Mouse (Mus musculus): Measurements from ENCODE around the gene Olfr1280.
"Not testable (repeated sequence)": the region's sequence is repeated elsewhere in the genome, so short reads cannot be mapped to it uniquely, and the experiment has no call there.

- TF ChIP-seq POLR2A (IDR thresholded peaks at IDR 0.05; ENCODE audit: low read depth, low read length); CTCF (IDR thresholded peaks at IDR 0.05; ENCODE audit: extremely low read depth, insufficient read depth, insufficient read length, insufficient replicate concordance): not testable (repeated sequence)
Measured at GRCm38 (mm10) chr2:111333721-111334120, 19.9 kb downstream of the Olfr1280 start.

Data from spleen, adult 2 months (tissue).